Mouse (Mus musculus): ENCODE measurements at regions not wholly inside any gene's neighbourhood (a gene's known extent, or its start where the extent isn't known, plus 50 kb on each side); places are given as distances from the start of the nearest gene placed in this dataset.

DNA sequence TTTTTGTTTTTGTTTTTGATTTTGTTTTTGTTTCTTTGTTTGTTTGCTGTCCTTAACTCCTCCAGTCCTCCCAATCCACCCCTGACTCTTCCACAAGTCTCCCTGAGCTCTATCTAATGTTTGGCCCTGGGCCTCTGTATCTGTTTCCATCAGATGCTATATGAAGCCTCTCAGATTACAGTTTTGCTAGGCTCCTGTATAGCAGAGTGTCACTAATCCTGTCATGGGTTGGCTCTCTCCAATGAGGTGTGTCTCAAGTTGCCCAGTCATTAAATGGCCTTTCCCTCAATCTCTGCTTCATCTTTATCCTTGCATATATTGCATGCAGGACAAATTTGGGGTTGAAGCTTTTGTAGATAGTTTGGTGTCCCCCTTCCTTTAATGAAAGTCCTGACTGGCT is 446.9 kb upstream of the Impg1 start:
- no peak for TF ChIP-seq CTCF (IDR thresholded peaks at IDR 0.05)
- no peak for TF ChIP-seq EP300 (IDR thresholded peaks at IDR 0.05)

All from lung, postnatal 0 days (tissue).